Mouse (Mus musculus): ENCODE measurements around the gene Rab19. TPM values are rescaled to one million over a fixed set of nuclear protein-coding genes. Genes with fewer than 3 reads are reported as not detected.
"Not testable (repeated sequence)": the region's sequence is repeated elsewhere in the genome, so short reads cannot be mapped to it uniquely, and the experiment has no call there.

The Rab19 gene
- total and polyA plus RNA-seq, 3 experiments, result 0.10 TPM; not detected in 2

DNA sequence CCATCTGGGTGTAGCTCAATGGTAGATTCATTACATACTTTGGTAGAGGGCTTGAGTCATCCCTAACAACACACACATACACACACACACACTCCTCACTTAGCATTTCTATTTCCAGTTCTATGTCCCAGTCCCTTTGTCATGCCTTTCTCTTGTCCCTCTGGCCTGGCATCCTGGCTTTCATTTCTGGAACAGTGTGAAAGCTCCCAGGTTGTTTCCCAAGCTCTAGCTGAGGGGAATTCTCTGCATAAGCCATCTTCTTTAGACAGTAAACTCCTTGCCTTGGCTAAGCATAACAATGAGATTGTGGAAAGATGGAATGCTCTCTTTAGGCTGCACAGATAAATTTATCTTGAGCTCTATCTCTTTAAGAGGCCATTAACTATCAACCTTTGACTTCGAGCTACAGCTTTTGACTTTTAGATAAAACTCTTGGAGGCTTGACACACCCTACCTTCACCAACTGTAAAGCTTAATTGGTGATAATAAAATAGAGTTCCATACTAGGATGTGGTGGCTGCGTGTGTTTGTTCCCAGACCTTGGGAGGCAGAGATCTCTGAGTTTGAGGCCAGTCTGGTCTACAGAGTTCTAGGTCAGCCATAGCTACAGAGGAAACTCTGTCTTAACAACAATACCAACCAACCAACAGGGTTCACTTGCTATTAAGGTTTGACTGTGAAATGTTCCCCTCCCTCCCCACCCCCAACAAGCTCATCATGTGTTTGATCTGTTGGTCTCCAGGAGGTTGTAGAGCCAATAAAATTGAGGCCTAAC lies 53.3 kb downstream of the Rab19 start (continued):
- TF ChIP-seq POLR2A (IDR thresholded peaks at IDR 0.05; ENCODE audit: control insufficient read depth in 1 of 2, insufficient read depth in 1 of 2, low read depth in 1 of 2, low read length in 2 of 2, poor library complexity in 1 of 2), result no peak

DNA sequence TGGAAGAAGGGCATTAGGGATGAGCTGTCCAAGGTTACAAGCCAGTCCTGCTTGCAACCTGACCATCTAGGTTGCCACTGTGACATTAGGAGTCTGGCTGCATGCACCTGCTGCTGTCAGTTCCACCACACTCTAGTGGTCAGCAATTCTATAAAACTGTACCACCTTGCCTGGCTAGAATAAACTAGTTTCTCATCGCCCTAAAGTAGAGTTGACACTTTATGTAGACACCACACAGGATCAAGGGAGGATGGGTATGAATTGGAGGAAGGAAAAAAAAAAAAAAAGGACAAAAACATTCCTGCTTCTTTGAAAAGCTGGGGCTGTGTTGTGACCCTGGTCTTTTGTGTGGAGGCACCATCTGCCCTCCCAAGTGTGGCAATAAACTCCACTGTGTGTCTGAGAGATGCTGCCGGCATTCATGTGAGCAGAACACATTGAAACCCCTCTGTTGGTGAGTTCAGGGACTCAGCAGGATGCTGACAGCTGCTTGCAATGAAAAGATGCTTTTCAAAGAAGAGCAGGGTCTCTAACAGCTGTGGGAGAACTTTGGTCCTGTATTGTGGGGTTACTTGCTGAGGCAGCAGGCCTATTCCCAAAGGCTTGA lies 54.0 kb downstream of the Rab19 start:
- 0 out of 2 replicates have a peak, but pooled peaks have one; percentile 10 for TF ChIP-seq SIN3A (IDR thresholded peaks at IDR 0.05; ENCODE audit: low read length)
- TF ChIP-seq CHD1 (IDR thresholded peaks at IDR 0.05; ENCODE audit: low read depth, low read length), result no peak
- DNase-seq (ENCODE audit: low read depth, low spot score), result no peak
- Histone ChIP-seq H3K4me1 (ENCODE audit: control insufficient read depth in 1 of 2, insufficient read depth in 2 of 2, low read length in 2 of 2) (peaks cover 17 to 33% of the 10 kb centered on the region in 2 experiments), H3K27ac (ENCODE audit: control insufficient read depth, low read depth, low read length) (peak overlapping the region; percentile 47), H3K36me3 (ENCODE audit: control insufficient read depth in 1 of 2, insufficient read depth in 2 of 2, low read length in 2 of 2) (peaks cover 0 to 24% of the 10 kb centered on the region in 2 experiments; a peak in 2 of 4 replicates), H3K4me3 (ENCODE audit: control insufficient read depth in 1 of 2, insufficient read depth in 1 of 2, low read depth in 2 of 2, low read length in 2 of 2) (no peak overlapping the region), H3K79me2 (ENCODE audit: control insufficient read depth, insufficient read depth, low read length, poor library complexity) (no peaks in the 10 kb centered on the region; the same call in 1 of the 2 replicates), H3K9me3 (replicated peaks; ENCODE audit: insufficient read depth, low read length) (no peaks in the 10 kb centered on the region), H3K9ac (ENCODE audit: control insufficient read depth, low read depth, low read length, poor library complexity, severe bottlenecking) (no peak overlapping the region), H3K27me3 (ENCODE audit: control insufficient read depth in 1 of 2, insufficient read depth in 2 of 2, low read length in 2 of 2) (no peaks in the 10 kb centered on the region)

DNA sequence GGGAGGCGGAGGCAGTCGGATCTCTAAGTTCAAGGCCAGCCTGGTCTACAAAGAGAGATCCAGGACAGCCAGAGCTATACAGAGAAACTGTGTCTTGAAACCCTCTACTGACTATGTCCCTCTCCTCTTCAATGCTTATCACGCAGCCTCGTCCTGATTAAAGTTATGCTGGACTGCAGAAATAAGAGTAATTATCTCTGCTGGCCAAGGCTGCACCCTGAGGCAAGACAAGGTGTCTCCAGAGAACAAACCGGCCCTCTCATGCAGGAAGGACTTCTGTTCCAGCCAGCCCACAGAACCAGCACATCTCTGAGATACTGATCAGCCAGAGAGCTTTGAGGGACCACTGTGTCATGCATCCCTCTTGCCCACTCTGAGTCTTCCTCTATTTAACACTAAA lies 54.9 kb downstream of the Rab19 start:
- DNase-seq (ENCODE audit: low read depth, low spot score), result no peak
- peaks cover 0 to 17% of the 10 kb centered on the region in 2 experiments; a peak in 2 of 4 replicates for H3K36me3 ChIP-seq (ENCODE audit: control insufficient read depth in 1 of 2, insufficient read depth in 2 of 2, low read length in 2 of 2)
- no peak overlapping the region for H3K27ac ChIP-seq (ENCODE audit: control insufficient read depth, low read depth, low read length)
- no peaks in the 10 kb centered on the region for H3K79me2 ChIP-seq (ENCODE audit: control insufficient read depth, insufficient read depth, low read length, poor library complexity)
- no peaks in the 10 kb centered on the region for H3K9me3 ChIP-seq (replicated peaks; ENCODE audit: insufficient read depth, low read length)
- no peak overlapping the region for H3K9ac ChIP-seq (ENCODE audit: control insufficient read depth, low read depth, low read length, poor library complexity, severe bottlenecking)
- no peaks in the 10 kb centered on the region for H3K27me3 ChIP-seq (ENCODE audit: control insufficient read depth in 1 of 2, insufficient read depth in 2 of 2, low read length in 2 of 2)
- TF ChIP-seq UBTF (IDR thresholded peaks at IDR 0.05; ENCODE audit: borderline replicate concordance, insufficient read depth, low read depth, low read length), result no peak
- 0 out of 2 replicates have a peak, but pooled peaks have one; percentile 10 for TF ChIP-seq TCF12 (IDR thresholded peaks at IDR 0.05; ENCODE audit: low read depth, low read length)
- no peak for TF ChIP-seq SIN3A (IDR thresholded peaks at IDR 0.05; ENCODE audit: low read length)
- TF ChIP-seq POLR2AphosphoS5 (IDR thresholded peaks at IDR 0.05; ENCODE audit: borderline replicate concordance, low read depth, low read length), result no peak
- no peak for TF ChIP-seq TBP (IDR thresholded peaks at IDR 0.05; ENCODE audit: low read depth, low read length)
- peak; percentile 30; the same call in 1 of the 2 replicates for TF ChIP-seq GATA1 (IDR thresholded peaks at IDR 0.05; ENCODE audit: low read depth, low read length)
- no peak for TF ChIP-seq MAX (IDR thresholded peaks at IDR 0.05; ENCODE audit: low read length)
- TF ChIP-seq POLR2AphosphoS2 (IDR thresholded peaks at IDR 0.05; ENCODE audit: low read length), result no peak
- no peak for TF ChIP-seq MYC (IDR thresholded peaks at IDR 0.05; ENCODE audit: low read depth, low read length)
- no peak for TF ChIP-seq HCFC1 (IDR thresholded peaks at IDR 0.05; ENCODE audit: low read depth, low read length)
- TF ChIP-seq TAL1 (IDR thresholded peaks at IDR 0.05; ENCODE audit: low read length), result no peak
- 0 out of 4 replicates have a peak, but pooled peaks of 1 of the 2 experiments have one; percentile 6 for TF ChIP-seq EP300 (IDR thresholded peaks at IDR 0.05; ENCODE audit: low read depth in 1 of 2, low read length in 2 of 2)
- no peak for TF ChIP-seq MYB (IDR thresholded peaks at IDR 0.05; ENCODE audit: low read depth, low read length)
- TF ChIP-seq ZMIZ1 (IDR thresholded peaks at IDR 0.05; ENCODE audit: low read depth, low read length), result no peak
- TF ChIP-seq NRF1 (IDR thresholded peaks at IDR 0.05; ENCODE audit: insufficient read depth, low read depth, low read length, poor library complexity, severe bottlenecking), result no peak
- no peak for TF ChIP-seq MAZ (IDR thresholded peaks at IDR 0.05; ENCODE audit: low read depth, low read length)
- no peak for TF ChIP-seq USF1 (IDR thresholded peaks at IDR 0.05; ENCODE audit: low read depth, low read length)
- TF ChIP-seq POLR2A (IDR thresholded peaks at IDR 0.05; ENCODE audit: control insufficient read depth in 1 of 2, insufficient read depth in 1 of 2, low read depth in 1 of 2, low read length in 2 of 2, poor library complexity in 1 of 2), result no peak
- peaks cover 13 to 27% of the 10 kb centered on the region in 2 experiments for H3K4me1 ChIP-seq (ENCODE audit: control insufficient read depth in 1 of 2, insufficient read depth in 2 of 2, low read length in 2 of 2)
- no peak overlapping the region for H3K4me3 ChIP-seq (ENCODE audit: control insufficient read depth in 1 of 2, insufficient read depth in 1 of 2, low read depth in 2 of 2, low read length in 2 of 2)

DNA sequence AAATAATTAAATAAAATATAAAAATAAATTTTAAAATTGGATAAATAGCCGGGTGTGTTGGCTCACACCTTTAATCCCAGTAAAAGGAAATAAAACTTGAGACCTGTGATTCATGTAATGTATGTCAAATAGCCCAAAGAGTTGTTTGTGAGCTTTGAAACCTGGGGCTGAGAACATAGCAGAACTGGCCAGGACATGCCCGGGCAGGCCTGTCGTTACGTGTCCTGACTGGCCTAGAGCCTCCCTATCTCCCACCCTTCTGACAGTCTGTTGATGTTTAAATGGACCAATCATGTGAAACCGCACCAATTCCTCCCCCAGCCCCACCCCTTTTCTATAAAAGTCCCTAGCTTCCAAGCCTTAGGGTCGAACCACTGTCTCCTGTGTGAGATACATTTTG lies 56.5 kb downstream of the Rab19 start:
- H3K9me3 ChIP-seq (replicated peaks; ENCODE audit: insufficient read depth, low read length); H3K27me3 ChIP-seq (ENCODE audit: control insufficient read depth in 1 of 2, insufficient read depth in 2 of 2, low read length in 2 of 2); H3K27ac ChIP-seq (ENCODE audit: control insufficient read depth, low read depth, low read length); H3K4me3 ChIP-seq (ENCODE audit: control insufficient read depth in 1 of 2, insufficient read depth in 1 of 2, low read depth in 2 of 2, low read length in 2 of 2); H3K9ac ChIP-seq (ENCODE audit: control insufficient read depth, low read depth, low read length, poor library complexity, severe bottlenecking); H3K79me2 ChIP-seq (ENCODE audit: control insufficient read depth, insufficient read depth, low read length, poor library complexity); DNase-seq (ENCODE audit: low read depth, low spot score): not testable (repeated sequence)
- Histone ChIP-seq H3K36me3 (ENCODE audit: control insufficient read depth in 1 of 2, insufficient read depth in 2 of 2, low read length in 2 of 2) (peaks cover 0 to 17% of the 10 kb centered on the region in 2 experiments; a peak in 2 of 4 replicates), H3K4me1 (ENCODE audit: control insufficient read depth in 1 of 2, insufficient read depth in 2 of 2, low read length in 2 of 2) (peaks cover 13 to 27% of the 10 kb centered on the region in 2 experiments)

All from MEL (cell line).